Mouse (Mus musculus): Measurements from ENCODE around the gene Cfhr2.

GRCm38 (mm10) chr1:139863751-139864150 is 5.2 kb upstream of the Cfhr2 start:
- no peak for TF ChIP-seq POLR2A (IDR thresholded peaks at IDR 0.05; ENCODE audit: control insufficient read depth in 1 of 2, insufficient read depth in 1 of 2, low read depth in 1 of 2, low read length in 2 of 2, poor library complexity in 1 of 2)
- TF ChIP-seq MAX (IDR thresholded peaks at IDR 0.05; ENCODE audit: low read length) = no peak
- no peak for TF ChIP-seq ZC3H11A (IDR thresholded peaks at IDR 0.05; ENCODE audit: low read depth, low read length)
- TF ChIP-seq POLR2AphosphoS2 (IDR thresholded peaks at IDR 0.05; ENCODE audit: low read length) = no peak
- no peak for TF ChIP-seq EP300 (IDR thresholded peaks at IDR 0.05; ENCODE audit: low read depth in 1 of 2, low read length in 2 of 2)
- no peak for TF ChIP-seq UBTF (IDR thresholded peaks at IDR 0.05; ENCODE audit: borderline replicate concordance, insufficient read depth, low read depth, low read length)
- no peak for TF ChIP-seq ZKSCAN1 (IDR thresholded peaks at IDR 0.05; ENCODE audit: low read depth, low read length)
- TF ChIP-seq CTCF (IDR thresholded peaks at IDR 0.05 in 2 of 3, conservative IDR thresholded peaks at IDR 0.05 in 1 of 3; ENCODE audit: control insufficient read depth in 1 of 3, insufficient read depth in 1 of 3, low read depth in 2 of 3, low read length in 3 of 3, poor library complexity in 1 of 3, severe bottlenecking in 1 of 3) = no peak
- TF ChIP-seq GATA1 (IDR thresholded peaks at IDR 0.05; ENCODE audit: low read depth, low read length) = no peak
- no peak for TF ChIP-seq MAZ (IDR thresholded peaks at IDR 0.05; ENCODE audit: low read depth, low read length)
- TF ChIP-seq CHD1 (IDR thresholded peaks at IDR 0.05; ENCODE audit: low read depth, low read length) = no peak
- TF ChIP-seq RAD21 (IDR thresholded peaks at IDR 0.05; ENCODE audit: low read depth, low read length) = no peak
- no peak for TF ChIP-seq USF1 (IDR thresholded peaks at IDR 0.05; ENCODE audit: low read depth, low read length)
- no peak for TF ChIP-seq POLR2AphosphoS5 (IDR thresholded peaks at IDR 0.05; ENCODE audit: borderline replicate concordance, low read depth, low read length)
